Mouse (Mus musculus): ENCODE measurements around the gene Fibcd1. TPM values are rescaled to one million over a fixed set of nuclear protein-coding genes. Genes with fewer than 3 reads are reported as not detected.

Fibcd1 gene
- polyA plus RNA-seq, 1 experiment from 2014 or later: 1.1 TPM

GRCm38 (mm10) chr2:31865794-31866193 lies 20.0 kb upstream of the Fibcd1 start:
- no peak for ATAC-seq (ENCODE audit: low FRiP score, low TSS enrichment)
- H3K36me3 ChIP-seq (ENCODE audit: control insufficient read depth, insufficient read depth, low read length): no peaks in the 10 kb centered on the region
- no peak overlapping the region for H3K9ac ChIP-seq (ENCODE audit: low read depth, low read length)
- H3K4me2 ChIP-seq (replicated peaks; ENCODE audit: low read depth, low read length): no peak overlapping the region
- peaks cover 7% of the 10 kb centered on the region; the same call in 1 of the 2 replicates for H3K4me1 ChIP-seq (ENCODE audit: control insufficient read depth, insufficient read depth, low read length)
- no peak overlapping the region for H3K27ac ChIP-seq (ENCODE audit: low read depth, low read length)
- no peaks in the 10 kb centered on the region; the same call in 1 of the 2 replicates for H3K27me3 ChIP-seq (ENCODE audit: control insufficient read depth, insufficient read depth, low read length)
- no peak overlapping the region for H3K4me3 ChIP-seq (ENCODE audit: low read length)
- WGBS: 36% methylated on average over 2 of the region's 2 CpGs
- no peaks in the 10 kb centered on the region for H3K9me3 ChIP-seq (ENCODE audit: control insufficient read depth, low read length)

GRCm38 (mm10) chr2:31865322-31865721 lies 19.5 kb upstream of the Fibcd1 start:
- H3K9me3 ChIP-seq (ENCODE audit: control insufficient read depth, low read length): no peaks in the 10 kb centered on the region
- no peaks in the 10 kb centered on the region for H3K27me3 ChIP-seq (ENCODE audit: control insufficient read depth, insufficient read depth, low read length)
- no peak overlapping the region for H3K9ac ChIP-seq (ENCODE audit: low read depth, low read length)
- H3K4me3 ChIP-seq (ENCODE audit: low read length): no peak overlapping the region
- 42% methylated on average over 4 of the region's 4 CpGs for WGBS
- no peak overlapping the region for H3K4me2 ChIP-seq (replicated peaks; ENCODE audit: low read depth, low read length)
- H3K36me3 ChIP-seq (ENCODE audit: control insufficient read depth, insufficient read depth, low read length): no peaks in the 10 kb centered on the region
- H3K27ac ChIP-seq (ENCODE audit: low read depth, low read length): 0 out of 2 replicates have a peak overlapping the region, but pooled peaks have one; percentile 17
- ATAC-seq (ENCODE audit: low FRiP score, low TSS enrichment): no peak; the same call in 1 of the 2 replicates
- H3K4me1 ChIP-seq (ENCODE audit: control insufficient read depth, insufficient read depth, low read length): peaks cover 7% of the 10 kb centered on the region; the same call in 1 of the 2 replicates

GRCm38 (mm10) chr2:31864891-31865290 lies 19.1 kb upstream of the Fibcd1 start:
- Histone ChIP-seq H3K27ac (ENCODE audit: low read depth, low read length) (0 out of 2 replicates have a peak overlapping the region, but pooled peaks have one; percentile 17), H3K9ac (ENCODE audit: low read depth, low read length) (no peak overlapping the region), H3K27me3 (ENCODE audit: control insufficient read depth, insufficient read depth, low read length) (no peaks in the 10 kb centered on the region), H3K4me3 (ENCODE audit: low read length) (no peak overlapping the region), H3K9me3 (ENCODE audit: control insufficient read depth, low read length) (no peaks in the 10 kb centered on the region), H3K4me1 (ENCODE audit: control insufficient read depth, insufficient read depth, low read length) (peaks cover 7% of the 10 kb centered on the region; the same call in 1 of the 2 replicates), H3K36me3 (ENCODE audit: control insufficient read depth, insufficient read depth, low read length) (no peaks in the 10 kb centered on the region), H3K4me2 (replicated peaks; ENCODE audit: low read depth, low read length) (no peak overlapping the region)
- 88% methylated on average over 9 of the region's 9 CpGs for WGBS
- ATAC-seq (ENCODE audit: low FRiP score, low TSS enrichment): no peak

GRCm38 (mm10) chr2:31863766-31864165 lies 18.0 kb upstream of the Fibcd1 start:
- Histone ChIP-seq H3K4me3 (ENCODE audit: low read length) (no peak overlapping the region), H3K27ac (ENCODE audit: low read depth, low read length) (no peak overlapping the region), H3K27me3 (ENCODE audit: control insufficient read depth, insufficient read depth, low read length) (peaks cover 6% of the 10 kb centered on the region; the same call in 1 of the 2 replicates), H3K36me3 (ENCODE audit: control insufficient read depth, insufficient read depth, low read length) (no peaks in the 10 kb centered on the region), H3K9ac (ENCODE audit: low read depth, low read length) (no peak overlapping the region), H3K4me1 (ENCODE audit: control insufficient read depth, insufficient read depth, low read length) (peaks cover 10% of the 10 kb centered on the region; the same call in 1 of the 2 replicates), H3K4me2 (replicated peaks; ENCODE audit: low read depth, low read length) (no peak overlapping the region), H3K9me3 (ENCODE audit: control insufficient read depth, low read length) (no peaks in the 10 kb centered on the region)
- WGBS: 88% methylated on average over 1 of the region's 1 CpGs
- no peak for ATAC-seq (ENCODE audit: low FRiP score, low TSS enrichment)

GRCm38 (mm10) chr2:31862919-31863318 lies 17.1 kb upstream of the Fibcd1 start:
- WGBS: 79% methylated on average over 1 of the region's 1 CpGs
- no peak overlapping the region for H3K4me3 ChIP-seq (ENCODE audit: low read length)
- H3K27me3 ChIP-seq (ENCODE audit: control insufficient read depth, insufficient read depth, low read length): peaks cover 6% of the 10 kb centered on the region; the same call in 1 of the 2 replicates
- H3K9me3 ChIP-seq (ENCODE audit: control insufficient read depth, low read length): no peaks in the 10 kb centered on the region
- no peak overlapping the region for H3K27ac ChIP-seq (ENCODE audit: low read depth, low read length)
- ATAC-seq (ENCODE audit: low FRiP score, low TSS enrichment): no peak
- H3K36me3 ChIP-seq (ENCODE audit: control insufficient read depth, insufficient read depth, low read length): no peaks in the 10 kb centered on the region
- no peak overlapping the region for H3K9ac ChIP-seq (ENCODE audit: low read depth, low read length)
- H3K4me1 ChIP-seq (ENCODE audit: control insufficient read depth, insufficient read depth, low read length): 0 out of 2 replicates have a peak, but pooled peaks cover 9% of the 10 kb centered on the region
- no peak overlapping the region for H3K4me2 ChIP-seq (replicated peaks; ENCODE audit: low read depth, low read length)

- no peak for ATAC-seq (ENCODE audit: low FRiP score, low TSS enrichment)
- H3K4me3 ChIP-seq (ENCODE audit: low read length): no peak overlapping the region
- H3K9ac ChIP-seq (ENCODE audit: low read depth, low read length): no peak overlapping the region
- H3K4me2 ChIP-seq (replicated peaks; ENCODE audit: low read depth, low read length): no peak overlapping the region; the same call in 1 of the 2 replicates
- no peaks in the 10 kb centered on the region for H3K36me3 ChIP-seq (ENCODE audit: control insufficient read depth, insufficient read depth, low read length)
- no peak overlapping the region for H3K27ac ChIP-seq (ENCODE audit: low read depth, low read length)
- H3K4me1 ChIP-seq (ENCODE audit: control insufficient read depth, insufficient read depth, low read length): peaks cover 12% of the 10 kb centered on the region
- H3K27me3 ChIP-seq (ENCODE audit: control insufficient read depth, insufficient read depth, low read length): peaks cover 6% of the 10 kb centered on the region; the same call in 1 of the 2 replicates
- 20% methylated on average over 12 of the region's 12 CpGs for WGBS
- no peaks in the 10 kb centered on the region for H3K9me3 ChIP-seq (ENCODE audit: control insufficient read depth, low read length)
Observed at GRCm38 (mm10) chr2:31858500-31858899, 12.7 kb upstream of the Fibcd1 start.

- Histone ChIP-seq H3K9me3 (ENCODE audit: control insufficient read depth, low read length) (no peaks in the 10 kb centered on the region), H3K4me3 (ENCODE audit: low read length) (no peak overlapping the region), H3K27me3 (ENCODE audit: control insufficient read depth, insufficient read depth, low read length) (peaks cover 6% of the 10 kb centered on the region; the same call in 1 of the 2 replicates), H3K27ac (ENCODE audit: low read depth, low read length) (no peak overlapping the region), H3K36me3 (ENCODE audit: control insufficient read depth, insufficient read depth, low read length) (no peaks in the 10 kb centered on the region), H3K9ac (ENCODE audit: low read depth, low read length) (no peak overlapping the region), H3K4me1 (ENCODE audit: control insufficient read depth, insufficient read depth, low read length) (peaks cover 12% of the 10 kb centered on the region), H3K4me2 (replicated peaks; ENCODE audit: low read depth, low read length) (no peak overlapping the region)
- no peak for ATAC-seq (ENCODE audit: low FRiP score, low TSS enrichment)
- 67% methylated on average over 6 of the region's 6 CpGs for WGBS
Observed at GRCm38 (mm10) chr2:31857180-31857579, 11.4 kb upstream of the Fibcd1 start.

- no peak overlapping the region for H3K4me3 ChIP-seq (ENCODE audit: low read length)
- H3K4me1 ChIP-seq (ENCODE audit: control insufficient read depth, insufficient read depth, low read length): peaks cover 12% of the 10 kb centered on the region
- H3K9ac ChIP-seq (ENCODE audit: low read depth, low read length): no peak overlapping the region
- no peaks in the 10 kb centered on the region for H3K36me3 ChIP-seq (ENCODE audit: control insufficient read depth, insufficient read depth, low read length)
- H3K4me2 ChIP-seq (replicated peaks; ENCODE audit: low read depth, low read length): no peak overlapping the region
- H3K27me3 ChIP-seq (ENCODE audit: control insufficient read depth, insufficient read depth, low read length): peaks cover 6% of the 10 kb centered on the region; the same call in 1 of the 2 replicates
- WGBS: 64% methylated on average over 8 of the region's 8 CpGs
- no peak for ATAC-seq (ENCODE audit: low FRiP score, low TSS enrichment)
- H3K27ac ChIP-seq (ENCODE audit: low read depth, low read length): no peak overlapping the region
- no peaks in the 10 kb centered on the region for H3K9me3 ChIP-seq (ENCODE audit: control insufficient read depth, low read length)
Observed at GRCm38 (mm10) chr2:31855991-31856390, 10.2 kb upstream of the Fibcd1 start.

- Histone ChIP-seq H3K27me3 (ENCODE audit: control insufficient read depth, insufficient read depth, low read length) (peaks cover 27% of the 10 kb centered on the region), H3K9ac (ENCODE audit: low read depth, low read length) (no peak overlapping the region), H3K36me3 (ENCODE audit: control insufficient read depth, insufficient read depth, low read length) (no peaks in the 10 kb centered on the region), H3K9me3 (ENCODE audit: control insufficient read depth, low read length) (no peaks in the 10 kb centered on the region), H3K4me3 (ENCODE audit: low read length) (no peak overlapping the region), H3K4me2 (replicated peaks; ENCODE audit: low read depth, low read length) (no peak overlapping the region), H3K27ac (ENCODE audit: low read depth, low read length) (no peak overlapping the region), H3K4me1 (ENCODE audit: control insufficient read depth, insufficient read depth, low read length) (peaks cover 23% of the 10 kb centered on the region)
- no peak for ATAC-seq (ENCODE audit: low FRiP score, low TSS enrichment)
- 29% methylated on average over 12 of the region's 12 CpGs for WGBS
Observed at GRCm38 (mm10) chr2:31850141-31850540, 4.3 kb upstream of the Fibcd1 start.
